Mouse (Mus musculus): ENCODE results near the gene Bean1.

DNA sequence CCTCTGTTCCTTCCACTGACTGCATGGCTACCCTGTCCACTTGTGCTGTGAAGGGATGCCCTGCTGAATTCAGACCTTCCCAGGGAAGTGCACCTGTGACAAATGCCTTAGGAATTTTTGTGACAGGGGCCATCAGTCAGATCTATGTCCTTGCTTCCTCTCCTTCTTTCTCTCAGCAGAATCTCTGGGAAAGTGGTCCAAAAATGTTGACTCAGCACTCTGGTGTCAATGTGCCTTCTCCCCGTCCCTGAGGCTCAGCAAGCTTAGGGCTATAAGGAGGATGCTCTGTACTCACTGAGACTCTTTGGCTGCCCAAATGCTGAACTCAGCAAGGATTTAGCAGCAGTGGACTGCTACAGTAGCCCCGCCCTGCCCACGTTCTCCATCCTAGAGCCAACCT is 31.4 kb downstream of the Bean1 start:
- TF ChIP-seq CTCF (IDR thresholded peaks at IDR 0.05; ENCODE audit: low read depth, low read length) (no peak), POLR2A (IDR thresholded peaks at IDR 0.05; ENCODE audit: insufficient read depth, low read length) (no peak)
